Mouse (Mus musculus) granulocyte monocyte progenitor cell, adult 5-6 weeks (primary cell): ENCODE results near the gene Rtl1. TPM values are rescaled to one million over a fixed set of nuclear protein-coding genes. Genes with fewer than 3 reads are reported as not detected.

Source experiments
- ATAC-seq: replicated peaks from 2 replicates; pipeline ENCODE4 v1.8.0; 2016; ENCODE audit warnings: mild to moderate bottlenecking, moderate TSS enrichment, inconsistent platforms; ENCODE audit not compliant: poor library complexity, severe bottlenecking
- total RNA-seq, 2 experiments: library from RNA; stranded (forward) in 1 of 2; stranded (reverse) in 1 of 2; fragments of 200-712, 200-1000 nt in 1 of 2; fragments of >200 nt in 1 of 2; fragmentation: Nextera tagmentation in 1 of 2; gene quantifications; 2 replicates each; pipeline ENCODE4 v1.2.3; 2014 to 2017

Gene Rtl1
- total RNA-seq (2014; fragmentation: Nextera tagmentation) (not detected in 2 replicates), total RNA-seq (2017) (not detected in 2 replicates)

DNA sequence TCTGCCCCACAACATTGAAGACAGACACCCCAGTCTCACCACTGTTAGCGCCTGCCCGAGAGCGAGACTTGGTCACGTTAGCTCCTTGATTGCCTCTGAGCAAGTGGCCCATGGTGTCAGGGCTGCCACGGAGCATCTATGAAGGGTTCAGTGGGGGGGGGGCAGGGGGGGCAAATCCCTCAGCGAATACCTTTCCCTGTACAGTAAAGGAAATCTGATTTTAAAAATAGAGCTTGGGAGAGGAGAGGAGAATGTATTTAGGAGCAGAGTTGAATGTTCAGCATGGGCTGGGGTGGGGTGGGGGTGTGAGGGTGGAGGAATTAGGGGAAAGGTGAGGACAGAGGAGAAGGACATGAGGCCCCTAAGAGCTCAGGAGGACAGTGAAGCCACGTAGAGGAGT is at the start of gene Rtl1:
Gene Rtl1 (minus strand): TSS at position 101 of the 400 bp plus-strand sequence.
- no peak for ATAC-seq

DNA sequence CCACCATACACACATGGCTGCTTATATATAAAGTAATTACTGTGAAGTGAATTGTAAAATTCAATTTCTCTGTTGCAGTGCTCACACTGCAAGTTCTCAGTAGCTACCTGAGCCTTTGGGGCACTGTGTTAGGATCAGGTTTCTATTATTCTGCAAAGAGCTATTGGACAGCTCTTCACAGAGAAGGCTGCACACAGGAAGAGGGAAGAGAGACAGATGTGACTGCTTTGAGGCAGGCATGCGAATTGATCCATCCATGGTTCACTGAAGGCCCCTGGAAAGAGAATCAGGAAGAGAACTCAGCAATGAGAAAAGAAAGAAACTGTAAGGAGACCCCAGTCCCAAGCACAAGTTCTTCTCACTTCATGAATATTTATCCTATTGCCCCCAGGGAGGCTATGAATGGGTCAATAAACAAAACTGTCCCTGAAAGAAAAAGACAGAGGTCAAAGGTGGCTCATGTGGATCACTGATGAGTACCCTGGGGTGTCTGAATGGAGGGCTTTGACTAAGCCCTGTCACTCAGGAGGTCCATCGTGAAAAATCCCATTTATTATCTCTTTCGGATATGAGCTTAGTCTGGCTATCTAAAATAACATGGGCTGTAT is 40.5 kb upstream of the Rtl1 start:
- ATAC-seq, result no peak

DNA sequence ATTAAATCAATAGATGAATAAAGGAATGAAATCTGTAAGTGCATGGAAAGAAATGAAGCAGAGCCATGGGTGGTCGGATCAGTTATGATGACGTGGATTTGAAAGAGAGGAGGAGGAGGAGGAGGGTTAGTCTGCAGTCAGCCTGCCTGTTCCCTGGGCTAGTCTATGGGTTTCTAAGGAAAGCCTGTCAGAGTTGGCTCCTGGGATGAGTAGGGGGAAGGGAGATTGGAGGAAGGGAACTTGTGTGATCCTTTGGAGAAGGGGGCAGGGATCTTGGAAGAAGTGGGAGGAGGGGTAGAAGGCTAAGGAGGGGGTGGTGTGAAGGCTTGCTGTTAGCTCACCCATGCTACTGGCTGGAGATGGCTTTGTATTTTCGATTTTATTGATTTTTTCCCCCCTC is 31.9 kb upstream of the Rtl1 start:
- ATAC-seq, result no peak

DNA sequence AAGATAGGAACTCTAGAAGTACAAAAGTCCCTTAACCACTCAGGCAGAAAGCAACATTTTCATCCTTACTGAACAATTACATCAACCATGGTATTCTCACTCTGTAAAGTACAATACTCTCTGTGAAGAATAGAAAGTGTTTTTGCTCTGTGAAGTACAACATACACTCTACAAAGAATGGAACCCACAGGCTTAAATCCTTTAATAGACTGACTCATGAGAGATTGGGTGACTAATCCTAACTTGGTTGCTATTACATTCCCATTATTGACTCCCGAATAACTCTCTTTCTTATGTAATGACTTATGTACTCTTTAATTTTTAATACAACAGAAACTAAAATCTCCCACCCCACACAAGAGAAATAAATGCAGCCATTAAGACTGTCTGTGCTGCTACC is 28.8 kb upstream of the Rtl1 start:
- no peak for ATAC-seq

DNA sequence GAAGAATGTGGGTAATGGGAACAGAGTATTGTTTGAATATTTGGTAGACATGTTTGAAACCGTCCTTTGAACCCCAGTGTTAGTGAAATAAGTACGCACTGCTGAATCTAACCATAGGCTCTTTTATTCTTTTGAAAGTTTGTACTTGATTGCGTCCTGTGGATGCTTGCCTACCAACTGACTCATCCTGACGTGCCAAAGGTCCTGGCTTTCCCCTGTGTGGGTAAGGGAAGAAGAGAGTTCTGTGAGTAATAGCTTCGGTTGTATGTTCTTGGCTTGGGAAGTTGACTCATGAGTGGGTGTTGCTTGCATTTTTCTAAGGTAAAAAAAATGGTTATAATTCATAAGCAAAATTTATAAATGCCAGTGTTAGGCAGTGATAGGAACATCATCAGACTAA is 26.8 kb upstream of the Rtl1 start:
- no peak for ATAC-seq

DNA sequence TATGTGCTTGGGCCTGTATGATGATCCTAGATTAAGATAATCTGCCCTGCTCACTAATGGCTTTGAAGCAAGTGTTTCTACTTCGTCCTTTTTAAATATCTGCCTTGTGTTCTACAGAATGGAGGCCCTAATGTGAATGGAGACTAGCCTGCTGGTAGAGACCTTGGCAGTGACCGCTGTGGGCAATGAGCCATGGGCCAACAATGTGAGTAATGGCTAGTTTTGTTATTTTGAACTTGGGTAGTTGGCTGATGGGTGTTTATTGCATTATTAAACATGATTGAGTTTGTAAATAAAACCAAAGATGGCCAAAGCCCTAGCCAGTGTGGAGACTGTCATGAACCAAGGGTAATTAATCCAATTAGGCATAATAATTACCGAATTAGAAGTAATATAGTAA is 20.1 kb upstream of the Rtl1 start:
- no peak for ATAC-seq

DNA sequence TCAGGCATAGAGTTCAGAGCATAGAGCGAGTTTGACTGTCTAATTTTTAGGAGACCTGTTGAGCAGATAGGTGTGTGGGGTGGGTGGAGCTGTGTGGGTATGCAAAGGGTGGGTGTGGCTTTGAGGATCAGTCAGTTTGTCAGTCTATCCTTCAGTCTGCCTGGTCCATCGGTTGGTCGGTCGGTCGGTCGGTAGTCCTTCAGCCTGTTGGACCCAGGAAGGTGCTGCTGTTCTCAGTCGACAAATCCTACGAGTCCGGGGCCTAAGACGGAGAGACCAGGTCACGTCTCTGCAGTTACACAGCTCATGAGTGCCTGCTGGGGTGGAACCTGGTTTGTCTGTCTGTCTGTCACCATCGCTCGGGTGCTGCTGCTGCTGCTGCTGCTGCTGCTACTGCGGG is 17.9 kb upstream of the Rtl1 start:
- ATAC-seq, result no peak

DNA sequence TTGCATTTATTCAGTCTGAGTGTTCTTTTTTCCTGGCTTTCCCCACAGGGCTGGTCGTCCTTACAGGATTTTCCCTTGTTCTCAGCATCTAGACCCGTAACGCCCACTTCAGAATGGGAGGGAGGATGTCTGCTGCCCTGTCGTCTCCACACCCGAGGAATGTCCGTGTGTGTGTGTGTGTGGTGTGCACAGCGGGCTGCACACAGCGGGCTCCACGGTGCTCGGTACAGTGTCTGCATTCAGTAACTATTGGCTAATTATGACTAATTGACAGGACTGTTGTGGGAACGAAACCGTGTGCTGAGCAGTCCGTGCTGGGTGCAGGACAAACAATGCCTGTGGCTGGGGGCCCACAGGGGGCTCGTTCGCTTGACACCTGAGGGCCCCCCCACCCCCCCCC is 17.0 kb upstream of the Rtl1 start:
- ATAC-seq, result no peak

DNA sequence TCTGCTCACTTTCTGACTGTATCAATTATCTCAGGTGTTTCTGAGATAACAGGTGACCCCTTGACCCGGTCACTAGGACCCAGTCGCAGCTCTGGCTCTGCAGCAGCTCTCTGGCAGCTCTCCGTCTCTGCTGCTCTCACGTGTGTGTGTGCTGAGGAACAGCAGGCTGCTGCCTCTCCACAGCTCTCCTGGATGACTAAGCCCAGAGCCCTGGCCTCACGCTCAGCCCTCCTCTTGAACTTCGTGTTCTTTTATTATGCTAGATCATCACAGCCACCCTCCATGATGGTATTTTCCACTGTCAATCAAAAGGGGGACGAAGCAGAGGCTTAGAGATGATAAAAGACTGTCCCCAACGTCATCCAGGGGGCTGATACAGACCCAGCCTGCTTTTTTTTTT is 15.2 kb upstream of the Rtl1 start:
- ATAC-seq, result no peak

DNA sequence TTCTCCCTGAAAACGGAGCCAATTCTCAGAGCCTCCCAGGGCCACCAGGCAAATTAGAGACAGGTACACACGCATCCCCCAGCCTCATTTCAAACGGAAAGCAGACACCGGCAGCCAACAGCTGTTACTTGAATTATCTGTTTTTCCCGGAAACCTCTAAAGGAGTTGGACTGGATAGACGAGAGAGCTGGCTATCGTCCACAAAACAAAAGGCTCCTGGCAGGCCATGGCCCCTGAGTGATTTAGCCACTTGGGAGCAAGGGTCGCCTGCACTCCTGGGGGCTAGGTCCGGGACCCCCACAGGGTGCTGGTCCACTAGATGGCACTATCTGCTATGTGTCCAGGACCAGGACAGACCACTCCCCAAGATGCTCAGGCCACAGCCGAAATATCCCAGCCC is 14.3 kb upstream of the Rtl1 start:
- ATAC-seq, result no peak

DNA sequence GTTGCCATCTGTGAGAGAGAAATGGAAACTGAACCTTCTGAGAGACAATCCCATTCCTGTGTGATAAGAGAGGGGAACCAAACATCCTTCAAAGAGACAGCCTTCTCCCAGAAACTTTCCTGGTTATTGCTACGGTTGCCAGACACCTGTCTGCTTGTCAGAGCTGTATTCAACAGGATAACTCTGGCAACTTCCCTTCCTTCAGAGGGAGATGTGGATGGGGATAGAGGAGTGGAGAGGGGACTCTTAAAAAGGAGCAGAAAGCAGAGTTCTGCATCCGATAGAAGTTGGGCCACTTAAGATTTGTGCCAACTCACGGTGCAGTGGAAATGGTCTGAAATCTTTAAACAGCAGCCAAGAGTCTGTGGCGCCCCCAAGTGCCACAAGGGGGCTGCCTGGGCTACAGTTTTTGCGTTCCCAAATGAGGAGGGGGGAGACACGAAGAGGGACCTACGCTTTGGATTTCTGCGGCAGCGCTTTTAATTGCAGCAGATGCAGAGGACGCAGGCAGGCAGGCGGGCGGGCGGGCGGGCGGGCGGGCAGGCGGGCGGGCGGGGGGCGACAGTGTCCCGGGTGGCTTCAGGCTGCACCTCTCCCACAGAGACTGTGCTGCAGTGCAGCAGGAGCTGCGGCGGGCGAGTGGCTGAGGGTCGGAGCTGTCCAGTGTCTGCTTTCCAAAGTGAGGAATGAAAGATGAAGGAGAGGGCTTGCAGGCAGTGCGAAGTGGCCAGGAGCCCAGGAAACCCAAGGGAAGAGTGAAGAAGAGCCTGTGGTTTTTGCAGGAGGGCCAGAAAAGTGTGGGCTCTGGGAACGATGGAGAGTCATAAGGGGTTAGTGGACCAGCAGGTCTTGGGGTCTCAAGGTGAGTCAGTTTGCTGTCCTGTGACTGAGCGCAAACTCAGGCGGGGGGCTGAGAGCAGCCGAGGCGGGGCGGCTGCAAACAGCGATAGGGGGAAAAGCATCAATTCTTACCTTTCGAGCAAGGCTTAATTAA is 12.6 kb upstream of the Rtl1 start:
- ATAC-seq, result no peak

DNA sequence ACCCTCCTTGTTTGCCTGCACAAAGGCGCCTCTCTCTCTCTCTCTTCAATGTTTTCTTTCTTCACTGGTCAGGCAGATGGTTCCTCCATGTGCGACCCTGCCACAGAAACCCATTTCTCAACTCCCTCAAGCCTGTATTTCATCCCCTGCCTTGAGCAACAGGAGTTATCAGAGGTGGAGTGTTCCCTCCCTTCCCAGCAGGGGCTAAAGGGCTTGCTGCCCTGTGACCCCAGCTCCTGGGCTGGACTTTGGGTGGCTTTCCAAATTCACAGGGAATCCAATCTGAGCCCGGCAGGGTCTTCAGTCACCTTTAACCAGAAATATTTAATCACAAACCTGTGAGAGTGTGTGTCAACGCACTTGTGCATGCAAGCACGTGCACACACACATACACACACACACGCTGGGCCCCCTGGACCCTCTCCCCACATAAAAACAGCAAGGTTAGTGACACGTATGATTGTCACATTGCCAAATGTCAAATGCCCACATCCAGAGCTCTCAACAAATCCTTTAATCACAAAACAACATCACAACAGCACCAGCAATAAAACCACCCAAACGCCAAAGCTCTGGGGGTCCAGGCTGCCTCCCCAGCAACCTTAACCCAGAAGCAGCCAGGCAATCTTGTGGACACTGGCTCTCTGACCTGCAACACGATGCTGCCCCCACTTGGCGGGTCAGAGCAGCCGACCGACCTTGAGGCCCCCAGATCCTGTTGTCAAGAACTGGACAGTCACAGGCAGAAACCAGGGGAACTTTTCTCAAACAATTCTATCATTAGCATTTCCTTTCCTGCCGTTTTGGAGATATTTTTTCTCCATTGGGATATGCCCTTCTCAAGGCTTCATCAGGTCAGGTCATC is 8.7 kb upstream of the Rtl1 start:
- ATAC-seq, result peak; percentile 56

DNA sequence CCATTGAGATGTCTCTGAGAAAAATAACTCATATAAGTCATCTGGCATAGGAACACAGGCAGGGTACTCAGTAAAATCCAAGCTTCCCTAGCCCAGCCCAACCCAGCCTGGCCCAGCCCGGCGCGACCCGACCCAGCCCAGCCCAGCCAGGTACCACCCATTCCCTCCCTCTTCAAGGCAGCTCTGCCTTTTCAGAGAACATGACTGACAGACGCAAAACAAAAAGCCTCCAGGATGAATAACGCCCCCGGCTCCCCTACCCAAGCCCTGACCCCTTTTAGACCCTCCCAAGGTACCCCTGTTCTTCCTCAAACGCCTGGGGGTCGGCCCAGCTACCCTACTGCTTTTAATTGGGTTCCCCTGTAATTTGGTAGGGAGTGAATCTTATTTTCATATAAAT is 7.8 kb upstream of the Rtl1 start:
- ATAC-seq, result no peak

DNA sequence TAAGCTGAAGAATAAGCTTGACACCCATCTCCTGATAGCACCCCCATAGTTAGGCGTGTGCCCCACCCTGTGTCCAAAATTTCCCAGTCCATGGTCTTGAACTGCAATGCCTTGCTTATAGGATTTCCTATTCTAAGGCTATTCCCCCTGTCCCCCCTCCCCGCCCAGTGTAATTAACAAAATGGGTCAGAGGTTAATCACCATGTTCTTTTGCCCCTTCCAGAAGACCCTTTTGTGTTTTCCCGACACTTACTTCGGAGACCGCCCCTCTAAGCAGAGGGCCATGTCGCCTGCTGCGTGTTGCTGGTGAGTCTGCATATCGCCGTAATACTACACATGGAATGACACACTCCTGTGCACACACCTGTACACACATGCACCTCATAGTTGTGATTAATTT is 7.1 kb upstream of the Rtl1 start:
- ATAC-seq, result no peak

DNA sequence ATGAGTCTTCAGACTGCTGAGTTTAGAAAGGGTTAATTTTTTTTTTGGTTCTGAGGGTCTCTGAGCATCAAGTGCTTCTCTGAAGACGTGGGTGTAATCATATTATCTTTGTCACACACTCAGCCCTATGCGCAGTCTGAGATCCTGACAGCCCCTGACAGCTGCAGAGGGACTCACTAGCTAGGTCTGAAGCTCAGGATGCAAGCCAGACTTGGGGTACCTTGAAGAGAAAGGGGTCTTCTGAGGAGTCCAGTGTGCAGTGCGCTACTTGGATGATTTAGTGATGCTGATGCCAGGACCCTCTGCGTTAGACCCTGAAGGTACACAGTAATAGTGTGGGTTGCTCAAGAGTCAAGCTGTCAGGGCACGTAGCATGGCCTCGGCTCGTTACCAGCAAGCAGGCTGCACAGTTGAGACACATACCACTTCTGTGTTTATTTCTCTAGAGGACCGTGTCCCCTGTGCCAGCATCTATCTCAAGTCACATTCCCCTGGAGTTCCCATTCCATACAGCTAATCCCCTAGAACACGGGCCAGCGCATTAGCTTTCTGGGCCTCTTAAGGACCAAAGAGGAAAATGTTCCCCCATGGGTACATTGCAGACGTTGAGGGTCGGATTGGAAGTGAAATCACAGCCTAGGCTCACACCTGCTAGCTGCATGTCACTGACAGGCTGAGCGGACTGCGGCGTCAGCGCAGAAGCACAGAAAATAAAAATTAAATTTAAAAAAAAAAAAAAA is 5.0 kb upstream of the Rtl1 start:
- no peak for ATAC-seq

DNA sequence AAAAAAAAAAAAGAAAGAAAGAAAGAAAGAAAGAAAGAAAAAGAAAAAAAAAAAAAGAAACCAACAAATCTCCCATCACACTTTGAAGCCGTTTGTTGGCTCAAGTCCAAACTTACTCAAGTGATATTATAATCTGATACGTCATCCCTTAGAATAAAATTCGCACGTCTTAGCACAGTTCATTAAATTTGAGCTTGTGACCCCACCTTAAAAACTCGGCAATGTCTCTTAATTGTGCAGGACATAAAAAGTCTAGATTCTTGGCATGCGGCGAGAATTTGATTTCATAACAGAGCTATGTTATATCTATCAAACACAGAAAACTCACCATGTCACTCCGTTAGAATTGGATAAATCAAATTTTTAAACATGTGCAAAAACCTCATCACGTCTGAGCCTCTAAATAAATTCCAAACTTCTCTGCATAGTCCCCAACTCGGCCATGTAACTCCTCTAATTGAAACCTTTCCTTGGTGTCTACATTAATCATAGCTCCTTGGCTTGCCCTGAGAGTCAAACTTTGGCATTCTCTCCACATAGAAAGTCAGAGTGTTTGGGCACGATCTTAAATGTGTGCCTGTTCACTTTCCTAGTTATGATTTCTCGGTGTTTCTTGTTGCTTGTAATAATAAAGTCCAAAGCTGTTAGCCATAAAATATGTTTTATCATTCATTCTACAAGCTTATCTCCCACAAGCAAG is 1.4 kb downstream of the Rtl1 start:
- ATAC-seq, result no peak

DNA sequence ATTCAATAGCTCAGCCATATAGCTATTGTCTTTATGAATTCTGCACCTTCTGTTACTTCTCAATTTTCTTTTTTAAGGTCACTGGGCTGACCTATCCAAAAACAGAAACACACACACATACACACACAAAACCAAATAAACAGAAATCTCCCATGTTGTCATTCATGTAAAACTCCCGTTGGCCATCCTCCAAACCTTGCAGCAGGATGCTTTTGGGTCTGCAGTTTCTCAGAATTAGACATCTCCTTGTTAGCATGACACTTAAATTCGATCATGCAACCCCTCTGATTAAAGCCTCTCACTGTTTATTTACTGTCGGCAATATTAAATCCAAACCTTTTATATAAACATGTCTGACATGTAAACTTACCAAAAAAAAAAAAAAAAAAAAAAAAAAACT is 3.4 kb downstream of the Rtl1 start:
- ATAC-seq, result no peak

DNA sequence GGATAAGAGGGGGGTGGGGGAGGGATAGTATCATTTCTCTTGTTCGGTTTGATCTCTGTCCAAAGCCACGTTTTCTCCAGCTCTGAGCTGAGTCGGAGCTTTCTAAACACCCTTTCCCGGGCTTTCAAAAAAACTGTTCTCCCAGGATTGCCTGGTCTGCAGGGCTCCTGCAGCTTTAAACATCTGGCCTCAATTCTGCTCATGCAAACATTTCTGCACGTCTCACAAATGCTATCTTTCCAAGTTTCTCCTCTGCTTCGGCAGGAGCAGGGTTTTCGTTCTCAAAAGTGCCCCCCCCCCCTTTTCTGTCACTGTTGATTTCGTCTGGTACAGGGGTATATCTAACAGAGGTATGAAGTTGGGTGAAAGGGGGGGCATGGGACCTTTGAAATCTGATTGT is 3.9 kb downstream of the Rtl1 start:
- ATAC-seq, result no peak

DNA sequence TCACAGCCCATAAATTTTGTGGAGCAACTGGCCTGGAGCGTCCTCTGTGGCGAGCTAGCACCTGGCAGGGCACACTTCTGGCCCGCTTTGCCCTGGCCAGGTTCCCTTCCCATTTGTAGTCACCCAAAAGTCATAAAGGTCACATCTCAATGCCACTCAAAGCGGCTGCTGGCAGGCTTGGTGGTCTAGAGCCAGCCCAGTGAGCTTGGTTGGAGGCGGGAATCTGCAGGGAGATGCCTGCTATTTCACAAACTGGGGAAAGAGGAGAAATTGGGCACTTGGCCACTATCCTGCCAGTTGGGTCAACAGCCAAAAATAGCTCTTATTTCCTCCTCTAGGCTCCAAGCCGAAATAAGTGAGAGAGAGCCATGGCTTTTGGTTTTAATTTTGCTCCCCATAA is 4.4 kb downstream of the Rtl1 start:
- ATAC-seq, result no peak

DNA sequence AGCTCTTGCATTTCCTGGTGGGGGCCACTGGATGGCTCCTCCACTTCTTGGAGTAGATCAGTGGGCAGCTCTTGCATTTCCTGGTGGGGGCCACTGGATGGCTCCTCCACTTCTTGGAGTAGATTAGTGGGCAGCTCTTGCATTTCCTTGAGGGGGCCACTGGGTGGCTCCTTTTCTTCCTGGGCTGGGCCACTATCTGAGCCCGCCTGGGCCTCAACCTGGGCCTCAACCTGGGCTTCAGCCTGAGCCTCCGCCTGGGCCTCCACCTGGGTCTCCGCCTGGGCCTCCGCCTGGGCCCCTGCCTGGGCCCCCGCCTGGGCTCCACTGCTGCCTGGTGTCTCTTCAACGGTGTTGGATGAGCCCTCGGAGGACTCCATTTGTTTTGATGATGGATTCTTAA is 5.2 kb downstream of the Rtl1 start:
- ATAC-seq, result peak; percentile 35; the same call in 1 of the 2 replicates
